Mouse (Mus musculus) CH12.LX (cell line): ENCODE results near the gene Wt1.

Experiments used
- CTCF ChIP-seq, 2 experiments: IDR thresholded peaks in 1 of 2; conservative IDR thresholded peaks in 1 of 2; 2 replicates each; pipeline ENCODE4 v1.5.1; 2011 to 2012; ENCODE audit warnings: low read depth in 2 of 2, low read length in 2 of 2, improper control_type of control experiment in 1 of 2, inconsistent platforms in 1 of 2, mild to moderate bottlenecking in 1 of 2, moderate library complexity in 1 of 2
- MAFK ChIP-seq: IDR thresholded peaks from 2 replicates; pipeline ENCODE4 v1.6.1; 2011; ENCODE audit warnings: low read length, improper control_type of control experiment; ENCODE audit not compliant: insufficient replicate concordance
- NELFE ChIP-seq: IDR thresholded peaks from 2 replicates; pipeline ENCODE4 v1.6.1; 2011; ENCODE audit warnings: low read depth, low read length, improper control_type of control experiment
- SIN3A ChIP-seq: IDR thresholded peaks from 2 replicates; pipeline ENCODE4 v1.6.1; 2012; ENCODE audit warnings: low read length, improper control_type of control experiment, inconsistent platforms
- USF1 ChIP-seq: IDR thresholded peaks from 2 replicates; pipeline ENCODE4 v1.6.1; 2014; ENCODE audit warnings: low read depth, mild to moderate bottlenecking, inconsistent platforms, low read length, improper control_type of control experiment

- TF ChIP-seq MAFK (no peak), CTCF (conservative IDR thresholded peaks at IDR 0.05 in 1 of 2, IDR thresholded peaks at IDR 0.05 in 1 of 2; ENCODE audit: low read depth in 2 of 2, low read length in 2 of 2) (no peak), NELFE (no peak), SIN3A (no peak), USF1 (no peak)
These were observed at the start of gene Wt1 for GRCm38 (mm10) chr2:105126279-105126678.
